Mouse (Mus musculus) gastrocnemius, postnatal 25 days (tissue): Measurements from ENCODE around the gene Col27a1. TPM values are rescaled to one million over a fixed set of nuclear protein-coding genes. Genes with fewer than 3 reads are reported as not detected.
A peak's percentile ranks its signal among the peaks of the same experiment; 100 is the strongest.

Source experiments
- DNase-seq: peaks from one replicate; pipeline ENCODE4 v3.0.0; 2022
- long read RNA-seq, 2 experiments: library from polyadenylated mRNA; stranded (forward); transcript quantifications; one replicate each; pipeline ENCODE4 v2.0.0; 2021
- total RNA-seq, 2 experiments: library from RNA; stranded (reverse); gene quantifications; 1 replicate in 1 of 2; 2 replicates in 1 of 2; pipeline ENCODE4 v1.2.3; 2021

Gene Col27a1
- under 1 TPM; 0.92 to 0.94 TPM for total RNA-seq
- long read RNA-seq, experiment 1, partial matches to known transcripts = 0 of 1 reads
- long read RNA-seq, experiment 1, other reads (novel, unspliced or antisense) = 1 of 1 reads
- long read RNA-seq, experiment 2 = 0 reads

- DNase-seq = no peak
These were observed at the start of gene Col27a1 for GRCm38 (mm10) chr4:63213907-63214621. Gene Col27a1 (plus strand): TSS chr4:63214004.

GRCm38 (mm10) chr4:63165636-63166035, 48.2 kb upstream of the Col27a1 start:
- no peak for DNase-seq

DNA sequence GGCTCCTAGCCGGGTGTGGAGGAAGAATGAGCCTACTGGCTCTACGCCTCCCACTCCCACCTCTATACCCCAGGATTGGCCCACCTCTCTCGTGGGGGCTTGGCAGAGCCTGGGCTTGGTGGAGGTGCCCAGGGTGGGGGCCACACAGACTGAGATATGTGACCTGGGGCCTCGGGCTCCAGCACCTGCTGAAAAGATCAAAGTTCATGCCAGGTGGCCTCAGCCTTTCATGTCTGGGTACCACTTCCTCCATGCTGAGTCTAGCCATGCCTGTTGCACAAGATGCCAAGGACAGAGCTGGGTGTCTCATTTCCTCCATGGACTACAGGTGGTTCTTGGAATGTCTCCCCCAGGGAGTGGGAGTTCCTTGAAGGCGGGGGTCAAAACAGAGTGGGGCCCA, 47.5 kb upstream of the Col27a1 start:
- DNase-seq = no peak

- no peak for DNase-seq
These were observed 43.7 kb upstream of the Col27a1 start for GRCm38 (mm10) chr4:63170061-63170460.

DNA sequence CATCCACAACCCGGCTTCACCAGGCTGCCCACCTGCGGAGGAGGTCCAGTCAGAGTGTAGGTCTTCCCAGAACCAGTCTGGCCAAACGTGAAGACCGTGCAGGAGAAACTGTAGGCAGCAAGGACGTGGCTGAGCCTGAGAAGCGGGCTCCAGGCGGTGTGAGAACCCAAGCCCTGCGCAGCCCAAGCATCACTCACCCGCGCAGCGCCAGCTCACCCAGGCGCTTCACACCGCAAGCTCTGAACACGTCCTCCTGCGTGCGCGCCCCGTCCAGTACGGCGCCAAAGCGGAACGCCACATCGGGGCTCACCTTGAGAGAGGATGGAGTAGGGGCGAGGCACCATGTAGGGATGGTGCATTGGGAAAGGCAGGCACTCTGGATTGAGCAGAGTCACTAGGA, 42.7 kb upstream of the Col27a1 start:
- no peak for DNase-seq

- DNase-seq = no peak
These were observed 41.7 kb upstream of the Col27a1 start, which contains the start of gene Kif12 for GRCm38 (mm10) chr4:63171969-63172685. Gene Kif12 (minus strand): TSS chr4:63172131.

GRCm38 (mm10) chr4:63181556-63181955, 32.2 kb upstream of the Col27a1 start:
- no peak for DNase-seq

GRCm38 (mm10) chr4:63186281-63186870, 27.4 kb upstream of the Col27a1 start:
- no peak for DNase-seq

- no peak for DNase-seq
These were observed 22.2 kb upstream of the Col27a1 start for GRCm38 (mm10) chr4:63191641-63192040.

DNA sequence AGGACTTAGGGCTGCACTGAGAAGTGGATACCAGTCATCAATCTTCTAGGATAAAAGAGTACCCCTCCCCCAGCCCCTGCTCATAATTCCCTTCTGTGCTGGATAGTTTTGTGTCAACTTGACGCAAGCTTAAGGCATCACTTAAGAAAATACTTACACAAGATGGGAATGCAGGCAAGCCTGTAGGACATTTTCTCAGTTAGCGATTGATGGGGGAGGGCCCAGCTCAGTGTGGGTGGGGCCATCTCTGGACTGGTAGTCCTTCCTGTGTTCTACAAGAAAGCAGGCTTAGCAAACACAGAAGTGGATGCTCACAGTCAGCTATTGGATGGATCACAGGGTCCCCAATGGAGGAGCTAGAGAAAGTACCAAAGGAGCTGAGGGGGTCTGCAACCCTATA, 19.4 kb upstream of the Col27a1 start:
- no peak for DNase-seq

DNA sequence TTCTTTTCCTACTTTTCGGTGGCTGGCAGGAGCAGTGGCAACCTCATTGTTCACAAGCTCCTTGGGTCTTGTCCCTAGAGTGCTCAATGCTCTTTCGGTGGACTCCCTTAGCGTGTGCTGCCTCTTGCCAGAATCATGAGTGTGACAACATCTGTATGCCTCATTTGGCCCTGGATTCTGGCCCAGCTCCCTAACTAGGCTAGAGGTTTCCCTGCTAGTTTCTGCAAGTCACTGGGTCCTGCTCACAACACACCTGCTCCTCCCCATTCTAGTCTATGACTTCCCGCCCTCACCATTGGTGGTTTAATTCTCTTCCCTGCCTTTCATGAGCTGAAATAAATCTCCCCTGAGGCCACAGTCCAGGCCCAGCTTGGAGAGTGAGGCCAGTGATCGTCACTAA, 14.4 kb upstream of the Col27a1 start:
- DNase-seq = no peak

DNA sequence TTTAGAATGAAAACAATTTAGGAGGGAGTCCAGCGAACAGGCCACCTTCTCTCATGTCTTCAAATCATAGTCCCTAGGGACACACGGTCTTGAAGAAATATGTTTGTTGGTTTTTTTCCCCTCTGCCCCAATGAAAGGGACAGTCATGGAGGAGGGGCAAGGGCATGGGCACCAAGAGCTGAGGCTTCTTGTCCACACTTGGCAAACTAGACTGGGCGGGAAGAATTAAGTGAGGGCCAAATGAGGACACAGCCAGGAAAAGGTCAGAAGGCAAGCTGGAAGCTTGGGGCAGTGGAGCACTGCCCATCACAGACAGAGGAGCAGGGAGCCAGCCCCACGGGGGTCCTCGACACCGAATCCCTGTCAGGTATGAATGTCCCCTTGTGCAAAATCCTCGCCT, 9.9 kb upstream of the Col27a1 start:
- no peak for DNase-seq

DNA sequence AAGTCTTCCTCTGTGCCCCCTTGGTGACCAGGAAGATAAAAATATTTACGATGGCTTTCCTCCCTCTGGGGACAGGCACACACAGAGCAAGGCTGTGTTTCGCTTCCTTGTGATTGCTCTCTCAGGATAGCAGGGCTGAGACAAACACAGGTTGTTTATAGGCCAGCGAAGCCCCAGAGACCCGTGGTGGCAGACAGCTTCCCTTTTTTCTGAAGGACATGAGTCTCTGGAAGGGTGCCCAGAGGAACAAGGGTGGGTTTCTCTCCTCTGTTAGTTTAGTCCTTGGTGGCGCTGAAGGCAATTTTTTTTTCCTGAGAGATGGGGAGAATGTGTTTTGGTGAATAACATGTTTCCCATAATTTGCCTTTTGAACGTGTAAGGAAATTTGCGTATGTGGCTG, 8.2 kb upstream of the Col27a1 start:
- DNase-seq = no peak

- DNase-seq = peak; percentile 65
These were observed 1.6 kb downstream of the Col27a1 start for GRCm38 (mm10) chr4:63215185-63215992.

DNA sequence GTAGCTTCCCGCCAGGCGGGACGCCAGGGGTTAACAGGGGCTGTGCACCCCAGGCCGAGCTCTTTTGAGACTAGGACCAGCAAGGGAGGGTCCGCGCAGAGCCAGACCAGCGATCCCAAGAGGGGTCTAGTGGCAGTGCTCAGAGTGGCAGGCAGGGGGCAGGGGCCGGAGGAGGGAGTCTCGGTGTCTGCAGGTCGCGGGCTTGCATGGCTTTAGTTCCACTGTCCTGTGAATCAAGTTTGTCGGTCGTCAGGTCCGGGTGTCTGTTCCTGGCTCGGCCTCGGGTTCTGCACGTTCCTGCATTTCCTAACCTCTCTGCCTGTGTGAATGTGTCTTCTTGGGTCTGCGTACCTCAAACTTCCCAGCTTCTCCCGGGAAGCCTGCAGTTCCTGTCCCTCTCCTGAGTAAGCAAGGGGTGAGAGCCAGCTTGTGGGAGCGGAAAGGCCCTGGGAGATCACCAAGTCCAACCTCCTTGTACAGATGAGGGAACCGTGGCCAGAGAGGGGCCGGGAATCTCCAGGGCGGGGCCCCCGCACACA, 2.3 kb downstream of the Col27a1 start:
- DNase-seq = peak; percentile 46

DNA sequence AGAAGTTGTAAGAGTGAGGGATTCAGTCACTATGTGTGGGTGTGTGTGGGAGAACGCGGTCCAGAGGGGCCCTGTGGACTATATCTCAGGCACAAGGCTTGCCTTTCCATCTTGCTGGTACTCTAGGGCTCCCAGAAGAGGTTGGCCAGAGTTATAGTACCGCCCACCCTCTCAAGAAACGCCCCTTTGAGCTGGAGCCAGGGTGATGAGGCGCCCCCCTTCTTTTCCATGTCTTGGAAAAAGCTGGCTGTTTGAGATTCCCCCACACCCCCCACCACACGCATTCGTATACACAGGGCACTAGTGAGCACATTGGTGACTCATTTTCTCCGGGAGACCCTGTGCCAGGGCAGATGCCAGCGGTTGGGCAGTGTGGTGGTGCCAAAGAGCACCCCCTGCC, 2.8 kb downstream of the Col27a1 start:
- peak; percentile 28 for DNase-seq

DNA sequence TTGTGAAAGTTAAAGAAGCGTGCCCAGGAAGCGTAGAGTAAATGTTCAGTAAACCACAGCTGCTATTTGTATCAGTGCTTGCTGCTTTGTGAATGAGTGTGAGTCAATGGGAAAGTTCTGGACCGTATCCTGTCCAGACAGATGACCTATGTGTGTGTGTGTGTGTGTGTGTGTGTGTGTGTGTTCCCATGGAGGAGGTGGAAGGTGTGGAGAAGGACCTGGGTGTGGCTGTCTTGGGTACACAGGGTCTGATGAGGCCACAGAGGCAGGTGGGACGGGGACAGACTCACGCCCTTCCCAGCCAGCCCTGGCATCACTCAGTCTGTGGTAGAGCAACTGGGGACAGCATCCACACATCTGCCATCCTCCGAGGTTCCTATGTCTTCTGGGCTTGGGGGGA, 3.7 kb downstream of the Col27a1 start:
- DNase-seq = no peak

- DNase-seq = no peak
These were observed 5.3 kb downstream of the Col27a1 start for GRCm38 (mm10) chr4:63219059-63219458.

DNA sequence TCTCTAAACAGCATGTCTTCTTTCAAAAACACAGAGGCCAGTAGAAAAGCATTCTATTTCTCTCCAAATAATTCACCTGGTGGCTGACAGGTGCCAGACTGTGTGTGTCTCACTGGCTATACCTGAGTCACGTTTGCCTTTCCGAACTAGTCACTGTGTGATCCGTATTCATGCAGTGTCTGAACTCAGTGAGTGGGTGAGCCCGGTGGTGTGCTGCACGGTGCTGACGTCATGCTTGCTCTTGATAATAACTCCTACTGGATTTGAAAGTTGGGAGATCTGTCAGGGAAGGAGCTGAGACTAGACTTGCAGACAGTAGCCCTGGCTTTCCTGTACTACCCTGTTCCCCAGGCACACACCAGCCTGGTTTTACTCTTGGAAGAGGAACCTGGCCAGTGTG, 5.8 kb downstream of the Col27a1 start:
- no peak for DNase-seq

GRCm38 (mm10) chr4:63221096-63221958, 7.5 kb downstream of the Col27a1 start:
- peak; percentile 85 for DNase-seq

GRCm38 (mm10) chr4:63222246-63222645, 8.4 kb downstream of the Col27a1 start:
- DNase-seq = no peak
